Mouse (Mus musculus) frontal cortex, postnatal 36 days (tissue): ENCODE results near the gene Gpr39.

Experiments
- DNase-seq, 2 experiments: peaks; one replicate each; pipeline ENCODE4 v3.0.0; 2022; ENCODE audit warnings: low spot score in 2 of 2

Gpr39 gene

GRCm38 (mm10) chr1:125694338-125694737, 17.5 kb downstream of the Gpr39 start:
- no peak for DNase-seq

GRCm38 (mm10) chr1:125701101-125701590, 24.4 kb downstream of the Gpr39 start:
- DNase-seq, result no peak

GRCm38 (mm10) chr1:125701773-125702172, 25.0 kb downstream of the Gpr39 start:
- no peak for DNase-seq

- no peak for DNase-seq
Measured at GRCm38 (mm10) chr1:125702326-125702725, 25.5 kb downstream of the Gpr39 start.

- no peak for DNase-seq
Measured at GRCm38 (mm10) chr1:125705412-125705811, 28.6 kb downstream of the Gpr39 start.

GRCm38 (mm10) chr1:125715286-125715685, 38.5 kb downstream of the Gpr39 start:
- DNase-seq, result no peak

GRCm38 (mm10) chr1:125716241-125716640, 39.4 kb downstream of the Gpr39 start:
- DNase-seq, result no peak

GRCm38 (mm10) chr1:125717906-125718305, 41.1 kb downstream of the Gpr39 start:
- no peak for DNase-seq

GRCm38 (mm10) chr1:125719127-125719526, 42.3 kb downstream of the Gpr39 start:
- DNase-seq, result no peak

- DNase-seq, result no peak
Measured at GRCm38 (mm10) chr1:125721104-125721758, 44.4 kb downstream of the Gpr39 start.

- DNase-seq, result peak; percentile 64 to 69
Measured at GRCm38 (mm10) chr1:125724304-125724703, 47.5 kb downstream of the Gpr39 start.

GRCm38 (mm10) chr1:125729025-125729565, 52.3 kb downstream of the Gpr39 start:
- DNase-seq, result no peak

GRCm38 (mm10) chr1:125729731-125730536, 53.1 kb downstream of the Gpr39 start:
- DNase-seq, result no peak

GRCm38 (mm10) chr1:125730537-125730880, 53.7 kb downstream of the Gpr39 start:
- DNase-seq, result no peak

- no peak for DNase-seq
Measured at GRCm38 (mm10) chr1:125731854-125732253, 55.1 kb downstream of the Gpr39 start.

- DNase-seq, result no peak
Measured at GRCm38 (mm10) chr1:125744766-125745165, 68.0 kb downstream of the Gpr39 start.

GRCm38 (mm10) chr1:125755335-125755996, 78.7 kb downstream of the Gpr39 start:
- no peak for DNase-seq

- DNase-seq, result no peak
Measured at GRCm38 (mm10) chr1:125759972-125760695, 83.3 kb downstream of the Gpr39 start.

- DNase-seq, result peak in 1 of 2 experiments; percentile 3
Measured at GRCm38 (mm10) chr1:125760696-125761025, 83.9 kb downstream of the Gpr39 start.

- no peak for DNase-seq
Measured at GRCm38 (mm10) chr1:125762076-125762475, 85.3 kb downstream of the Gpr39 start.

GRCm38 (mm10) chr1:125789804-125790203, 113.0 kb downstream of the Gpr39 start:
- peak; percentile 63 to 68 for DNase-seq

GRCm38 (mm10) chr1:125800506-125800905, 123.7 kb downstream of the Gpr39 start:
- DNase-seq, result no peak
